Mouse (Mus musculus) testis, adult 2 months (tissue): Measurements from ENCODE around the gene Camta1. TPM values are rescaled to one million over a fixed set of nuclear protein-coding genes. Genes with fewer than 3 reads are reported as not detected.

Experiments used
- H3K27ac ChIP-seq: fragments of 200-500 bp; 2 replicates; pipeline ENCODE4 v1.5.1; 2012; ENCODE audit warnings: low read depth, low read length; ENCODE audit not compliant: control insufficient read depth, insufficient read depth
- H3K27me3 ChIP-seq: fragments of 200-500 bp; 2 replicates; pipeline ENCODE4 v1.6.1; 2012; ENCODE audit warnings: mild to moderate bottlenecking, low read length, moderate library complexity; ENCODE audit not compliant: control insufficient read depth, insufficient read depth
- H3K36me3 ChIP-seq: fragments of 200-500 bp; 2 replicates; pipeline ENCODE4 v1.6.1; 2012; ENCODE audit warnings: mild to moderate bottlenecking, low read length; ENCODE audit not compliant: control insufficient read depth, insufficient read depth
- H3K4me1 ChIP-seq: fragments of 200-500 bp; 2 replicates; pipeline ENCODE4 v1.6.1; 2012; ENCODE audit warnings: low read length; ENCODE audit not compliant: control insufficient read depth, insufficient read depth
- H3K4me3 ChIP-seq: fragments of 200-500 bp; 2 replicates; pipeline ENCODE4 v1.5.1; 2012; ENCODE audit warnings: low read depth, mild to moderate bottlenecking, low read length, moderate library complexity, mixed read lengths; ENCODE audit not compliant: control insufficient read depth
- CTCF ChIP-seq: fragments of 200-500 bp; IDR thresholded peaks from 2 replicates; pipeline ENCODE4 v1.5.1; 2012; ENCODE audit warnings: low read depth, mild to moderate bottlenecking, inconsistent platforms, low read length, moderate library complexity; ENCODE audit not compliant: control insufficient read depth, insufficient read depth, insufficient replicate concordance
- POLR2A ChIP-seq: fragments of 200-500 bp; IDR thresholded peaks from 2 replicates; pipeline ENCODE4 v1.6.1; 2012; ENCODE audit warnings: low read depth, mild to moderate bottlenecking, inconsistent platforms, low read length, moderate library complexity; ENCODE audit not compliant: control insufficient read depth
- polyA plus RNA-seq: library from polyadenylated mRNA; depleted of rRNA; stranded (reverse); fragments of >200 nt; gene quantifications from 2 replicates; pipeline ENCODE4 v1.2.3, GENCODE M21; 2012

The Camta1 gene
- polyA plus RNA-seq, 1 experiment = 15.4 TPM

- no peak for TF ChIP-seq CTCF
- TF ChIP-seq POLR2A = no peak
- H3K36me3 ChIP-seq = no peaks in the 10 kb centered on the region
- no peaks in the 10 kb centered on the region for H3K27me3 ChIP-seq
- H3K4me3 ChIP-seq = no peak overlapping the region
- no peak overlapping the region for H3K27ac ChIP-seq
- no peaks in the 10 kb centered on the region for H3K4me1 ChIP-seq
Measured at GRCm38 (mm10) chr4:151477950-151478349, 383.7 kb downstream of the Camta1 start.

GRCm38 (mm10) chr4:151474895-151475470 lies 386.7 kb downstream of the Camta1 start:
- H3K27ac ChIP-seq = no peak overlapping the region
- no peaks in the 10 kb centered on the region for H3K4me1 ChIP-seq
- no peaks in the 10 kb centered on the region for H3K27me3 ChIP-seq
- no peak overlapping the region for H3K4me3 ChIP-seq
- no peak for TF ChIP-seq POLR2A
- no peak for TF ChIP-seq CTCF
- no peaks in the 10 kb centered on the region for H3K36me3 ChIP-seq

GRCm38 (mm10) chr4:151471886-151472285 lies 389.8 kb downstream of the Camta1 start:
- H3K4me1 ChIP-seq = no peaks in the 10 kb centered on the region
- no peak overlapping the region for H3K27ac ChIP-seq
- no peaks in the 10 kb centered on the region for H3K36me3 ChIP-seq
- H3K4me3 ChIP-seq = no peak overlapping the region
- no peak for TF ChIP-seq POLR2A
- TF ChIP-seq CTCF = no peak
- H3K27me3 ChIP-seq = no peaks in the 10 kb centered on the region

- Histone ChIP-seq H3K27ac (no peak overlapping the region), H3K4me1 (no peaks in the 10 kb centered on the region), H3K27me3 (no peaks in the 10 kb centered on the region), H3K36me3 (no peaks in the 10 kb centered on the region), H3K4me3 (no peak overlapping the region)
- TF ChIP-seq POLR2A (no peak), CTCF (no peak)
Measured at GRCm38 (mm10) chr4:151468381-151468780, 393.3 kb downstream of the Camta1 start.

- no peaks in the 10 kb centered on the region for H3K27me3 ChIP-seq
- no peak overlapping the region for H3K4me3 ChIP-seq
- no peak overlapping the region for H3K27ac ChIP-seq
- H3K4me1 ChIP-seq = no peaks in the 10 kb centered on the region
- no peak for TF ChIP-seq POLR2A
- no peak for TF ChIP-seq CTCF
- H3K36me3 ChIP-seq = no peaks in the 10 kb centered on the region
Measured at GRCm38 (mm10) chr4:151458686-151459085, 403.0 kb downstream of the Camta1 start.

- no peak overlapping the region for H3K4me3 ChIP-seq
- no peaks in the 10 kb centered on the region for H3K36me3 ChIP-seq
- no peak for TF ChIP-seq CTCF
- TF ChIP-seq POLR2A = no peak
- H3K27ac ChIP-seq = no peak overlapping the region
- H3K27me3 ChIP-seq = no peaks in the 10 kb centered on the region
- H3K4me1 ChIP-seq = no peaks in the 10 kb centered on the region; the same call in 1 of the 2 replicates
Measured at GRCm38 (mm10) chr4:151454611-151455010, 407.1 kb downstream of the Camta1 start.

- Histone ChIP-seq H3K27me3 (no peaks in the 10 kb centered on the region), H3K36me3 (no peaks in the 10 kb centered on the region), H3K27ac (no peak overlapping the region), H3K4me1 (no peaks in the 10 kb centered on the region; the same call in 1 of the 2 replicates), H3K4me3 (no peak overlapping the region)
- TF ChIP-seq CTCF = no peak
- no peak for TF ChIP-seq POLR2A
Measured at GRCm38 (mm10) chr4:151454065-151454464, 407.6 kb downstream of the Camta1 start.

- no peaks in the 10 kb centered on the region for H3K36me3 ChIP-seq
- TF ChIP-seq CTCF (no peak), POLR2A (no peak)
- H3K27ac ChIP-seq = no peak overlapping the region
- no peaks in the 10 kb centered on the region for H3K27me3 ChIP-seq
- no peaks in the 10 kb centered on the region; the same call in 1 of the 2 replicates for H3K4me1 ChIP-seq
- no peak overlapping the region for H3K4me3 ChIP-seq
Measured at GRCm38 (mm10) chr4:151451885-151452284, 409.8 kb downstream of the Camta1 start.
